Mouse (Mus musculus) megakaryocyte, adult 5-6 weeks (primary cell): ENCODE data around the gene Fermt1. TPM values are rescaled to one million over a fixed set of nuclear protein-coding genes. Genes with fewer than 3 reads are reported as not detected.

ENCODE experiments used
- ATAC-seq: 2 replicates; pipeline ENCODE4 v1.8.0; 2016; ENCODE audit warnings: mild to moderate bottlenecking, inconsistent platforms; ENCODE audit not compliant: poor library complexity, severe bottlenecking
- total RNA-seq, 2 experiments: library from RNA; stranded (forward) in 1 of 2; stranded (reverse) in 1 of 2; fragments of 153-499, 151-499 nt in 1 of 2; fragments of 221-1000, 200-1000 nt in 1 of 2; gene quantifications; 2 replicates each; pipeline versions ENCODE4 v1.2.3 to v1.2.4; 2015 to 2017

Gene Fermt1
- total RNA-seq (2015), result not detected in 2 replicates
- total RNA-seq (2017), result not detected in 2 replicates

GRCm38 (mm10) chr2:132945326-132946207, at the start of gene Fermt1:
Gene Fermt1, minus strand, starts transcription at chr2:132945906.
- no peak for ATAC-seq

- ATAC-seq, result no peak
These were observed 47.2 kb upstream of the Fermt1 start for GRCm38 (mm10) chr2:132992659-132993531.

- no peak for ATAC-seq
These were observed 44.3 kb upstream of the Fermt1 start for GRCm38 (mm10) chr2:132989778-132990564.

- no peak for ATAC-seq
These were observed 27.6 kb upstream of the Fermt1 start for GRCm38 (mm10) chr2:132973346-132973745.

- no peak for ATAC-seq
These were observed 25.1 kb upstream of the Fermt1 start for GRCm38 (mm10) chr2:132970772-132971173.

GRCm38 (mm10) chr2:132957786-132958185, 12.1 kb upstream of the Fermt1 start:
- ATAC-seq, result no peak

- no peak for ATAC-seq
These were observed 6.5 kb upstream of the Fermt1 start for GRCm38 (mm10) chr2:132952197-132952596.

GRCm38 (mm10) chr2:132948174-132948573, 2.5 kb upstream of the Fermt1 start:
- no peak for ATAC-seq

- ATAC-seq, result no peak
These were observed 1.3 kb upstream of the Fermt1 start for GRCm38 (mm10) chr2:132946976-132947375.

GRCm38 (mm10) chr2:132944711-132945325, 888 bp downstream of the Fermt1 start:
- ATAC-seq, result no peak

GRCm38 (mm10) chr2:132943997-132944396, 1.7 kb downstream of the Fermt1 start:
- no peak for ATAC-seq

- ATAC-seq, result no peak
These were observed 2.1 kb downstream of the Fermt1 start for GRCm38 (mm10) chr2:132943596-132943995.

GRCm38 (mm10) chr2:132939056-132939455, 6.7 kb downstream of the Fermt1 start:
- ATAC-seq, result no peak

GRCm38 (mm10) chr2:132936176-132936575, 9.5 kb downstream of the Fermt1 start:
- no peak for ATAC-seq

GRCm38 (mm10) chr2:132934711-132935110, 11.0 kb downstream of the Fermt1 start:
- no peak for ATAC-seq

- no peak for ATAC-seq
These were observed 11.6 kb downstream of the Fermt1 start for GRCm38 (mm10) chr2:132934142-132934541.

- ATAC-seq, result no peak
These were observed 16.7 kb downstream of the Fermt1 start for GRCm38 (mm10) chr2:132928999-132929398.

GRCm38 (mm10) chr2:132927871-132928270, 17.8 kb downstream of the Fermt1 start:
- ATAC-seq, result no peak

- no peak for ATAC-seq
These were observed 18.4 kb downstream of the Fermt1 start for GRCm38 (mm10) chr2:132927298-132927697.
